Mouse (Mus musculus) lung, embryonic 16.5 days (tissue): ENCODE results near the gene Ly6g6c. TPM values are rescaled to one million over a fixed set of nuclear protein-coding genes. Genes with fewer than 3 reads are reported as not detected.

Experiments
- ATAC-seq: fragments of 200-750 bp; cut with Nextera tagmentation; 2 replicates; pipeline ENCODE4 v1.8.0; 2017; ENCODE audit warnings: low read depth, mild to moderate bottlenecking, moderate library complexity
- H3K27ac ChIP-seq: fragments of 300-500 bp; sonication (generic); 2 replicates; pipeline ENCODE4 v1.5.1; 2014; ENCODE audit warnings: mild to moderate bottlenecking, control low read depth, low read length
- H3K27me3 ChIP-seq: fragments of 300-500 bp; sonication (generic); 2 replicates; pipeline ENCODE4 v1.6.1; 2014; ENCODE audit warnings: low read depth, low read length, mixed read lengths; ENCODE audit not compliant: control insufficient read depth, insufficient read depth
- H3K36me3 ChIP-seq: fragments of 300-500 bp; sonication (generic); 2 replicates; pipeline ENCODE4 v1.6.1; 2014; ENCODE audit warnings: low read length; ENCODE audit not compliant: control insufficient read depth, insufficient read depth
- H3K4me1 ChIP-seq: fragments of 300-500 bp; sonication (generic); replicated peaks from 2 replicates; pipeline ENCODE4 v1.6.1; 2014; ENCODE audit warnings: low read length, mixed read lengths; ENCODE audit not compliant: control insufficient read depth, insufficient read depth
- H3K4me2 ChIP-seq: fragments of 300-500 bp; sonication (generic); 2 replicates; pipeline ENCODE4 v1.6.1; 2014; ENCODE audit warnings: low read depth, low read length, control low read depth
- H3K4me3 ChIP-seq: fragments of 300-500 bp; sonication (generic); 2 replicates; pipeline ENCODE4 v1.5.1; 2014; ENCODE audit warnings: mild to moderate bottlenecking, low read length, control low read depth
- H3K9ac ChIP-seq: fragments of 300-500 bp; sonication (generic); 2 replicates; pipeline ENCODE4 v1.6.1; 2014; ENCODE audit warnings: low read length, control low read depth
- H3K9me3 ChIP-seq: fragments of 300-500 bp; sonication (generic); 2 replicates; pipeline ENCODE4 v1.6.1; 2016; ENCODE audit warnings: low read length; ENCODE audit not compliant: control insufficient read depth
- WGBS: fragments of 180-500 bp; shearing (Covaris S2); extraction: QIAGEN DNeasy Blood & Tissue Kit; methylation state at CpG from one replicate; pipeline ENCODE4 v1.1.7; 2014; 5-methylcytosine and 5-hydroxymethylcytosine counted together
- polyA plus RNA-seq: library from polyadenylated mRNA; unstranded; fragments of >200 nt; fragmentation: Nextera tagmentation; extraction: Ambion mirVana; gene quantifications from 2 replicates; pipeline ENCODE4 v1.2.1, GENCODE M21; 2015

Gene Ly6g6c
- polyA plus RNA-seq, 1 experiment from 2014 or later = 0.53 TPM

DNA sequence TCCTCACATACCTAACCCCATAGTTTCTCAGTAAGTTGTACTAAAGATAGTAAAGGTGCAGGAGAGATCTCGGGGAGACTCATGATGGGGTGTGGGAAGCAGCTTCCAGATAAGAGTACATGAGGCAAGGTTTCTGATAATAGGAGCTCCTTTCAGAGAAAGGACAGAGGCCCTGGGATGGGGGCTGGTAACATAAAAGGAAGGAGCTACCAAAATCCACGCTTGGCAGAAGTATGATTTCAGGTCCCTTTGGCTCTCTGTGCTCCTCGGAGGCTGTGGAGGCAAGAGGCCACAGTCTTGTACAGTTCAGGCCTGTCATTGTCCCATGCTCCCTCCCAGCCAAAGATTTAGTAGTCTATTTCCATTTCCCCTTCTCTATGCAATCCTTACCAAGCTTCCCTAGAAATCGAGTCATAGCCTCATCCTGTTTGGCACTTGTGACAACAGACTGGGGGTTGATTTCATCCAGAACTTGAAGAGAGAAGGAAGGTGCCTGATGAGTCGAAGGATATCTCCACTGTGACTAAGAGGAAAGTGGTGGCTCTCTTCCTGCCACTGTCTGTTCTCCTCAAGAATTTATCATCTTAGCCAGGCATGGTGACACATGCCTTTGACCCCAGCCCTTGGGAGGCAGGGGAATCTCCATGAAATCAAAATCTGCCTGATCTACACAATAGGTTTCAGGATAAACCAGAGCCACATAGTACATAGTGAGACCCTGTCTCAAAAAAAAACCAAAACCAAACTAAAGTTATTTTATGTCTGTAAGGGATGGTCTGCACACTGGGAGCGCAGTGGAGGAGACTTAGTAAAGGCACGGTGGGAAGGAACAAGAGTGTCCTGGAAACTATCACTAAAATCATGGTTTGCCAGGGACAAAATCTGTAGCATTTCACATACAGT is 20.0 kb upstream of the Ly6g6c start:
- peak overlapping the region; percentile 97 for H3K9ac ChIP-seq

GRCm38 (mm10) chr17:35045807-35046680 is 19.1 kb upstream of the Ly6g6c start:
- Histone ChIP-seq H3K4me1 (peaks cover 37% of the 10 kb centered on the region), H3K27ac (peak overlapping the region; percentile 99), H3K4me2 (peak overlapping the region; percentile 99), H3K27me3 (no peaks in the 10 kb centered on the region), H3K36me3 (no peaks in the 10 kb centered on the region), H3K9me3 (no peaks in the 10 kb centered on the region), H3K4me3 (peak overlapping the region; percentile 72), H3K9ac (peak overlapping the region; percentile 97)
- no peak; the same call in 1 of the 2 replicates for ATAC-seq
- 2% methylated on average over 46 of the region's 48 CpGs for WGBS

More for the DNA sequence above, 20.0 kb upstream of the Ly6g6c start:
- Histone ChIP-seq H3K27me3 (no peaks in the 10 kb centered on the region), H3K4me3 (peak overlapping the region; percentile 72), H3K4me2 (peak overlapping the region; percentile 99), H3K36me3 (no peaks in the 10 kb centered on the region), H3K27ac (peak overlapping the region; percentile 99), H3K9me3 (no peaks in the 10 kb centered on the region), H3K4me1 (peaks cover 37% of the 10 kb centered on the region)
- 74% methylated on average over 7 of the region's 7 CpGs for WGBS
- ATAC-seq = no peak

GRCm38 (mm10) chr17:35046681-35047455 is 18.3 kb upstream of the Ly6g6c start, which contains the start of gene Msh5:
Gene Msh5 (minus strand): TSS chr17:35046745.
- Histone ChIP-seq H3K9me3 (no peaks in the 10 kb centered on the region), H3K27me3 (no peaks in the 10 kb centered on the region), H3K36me3 (no peaks in the 10 kb centered on the region), H3K27ac (peak within 1 kb of the TSS; percentile 99), H3K4me1 (peaks cover 38% of the 10 kb centered on the region), H3K9ac (peak within 1 kb of the TSS; percentile 97), H3K4me3 (peak within 1 kb of the TSS; percentile 72), H3K4me2 (peak within 1 kb of the TSS; percentile 99)
- ATAC-seq = peak; percentile 93
- WGBS = 1% methylated on average over 33 of the region's 33 CpGs

DNA sequence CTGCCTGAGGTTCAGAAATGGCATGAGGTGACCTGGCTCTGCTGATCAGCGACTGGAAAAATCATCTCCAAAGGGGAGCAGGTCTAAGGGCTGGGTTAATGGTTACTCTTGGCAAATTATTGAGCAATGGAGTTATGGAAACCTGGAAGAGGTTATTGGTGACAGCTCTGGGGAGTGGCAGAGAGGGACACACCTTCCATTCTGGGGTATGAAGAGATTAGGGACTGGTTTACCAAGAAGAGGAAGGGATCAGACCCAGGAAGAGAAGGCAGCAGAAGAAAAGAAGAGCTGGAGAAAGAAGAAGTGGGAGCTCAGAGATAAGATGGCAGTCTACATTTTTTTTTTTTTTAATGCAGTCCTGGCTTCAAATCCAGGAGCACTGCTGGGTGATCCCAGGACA is 17.5 kb upstream of the Ly6g6c start:
- Histone ChIP-seq H3K36me3 (peaks cover 1% of the 10 kb centered on the region), H3K27ac (peak overlapping the region; percentile 99), H3K4me1 (peaks cover 44% of the 10 kb centered on the region), H3K9me3 (no peaks in the 10 kb centered on the region), H3K4me3 (no peak overlapping the region), H3K9ac (no peak overlapping the region), H3K4me2 (peak overlapping the region; percentile 25), H3K27me3 (no peaks in the 10 kb centered on the region)
- 24% methylated on average over 1 of the region's 1 CpGs for WGBS
- no peak for ATAC-seq

GRCm38 (mm10) chr17:35048149-35048931 is 16.8 kb upstream of the Ly6g6c start:
- 19% methylated on average over 11 of the region's 11 CpGs for WGBS

DNA sequence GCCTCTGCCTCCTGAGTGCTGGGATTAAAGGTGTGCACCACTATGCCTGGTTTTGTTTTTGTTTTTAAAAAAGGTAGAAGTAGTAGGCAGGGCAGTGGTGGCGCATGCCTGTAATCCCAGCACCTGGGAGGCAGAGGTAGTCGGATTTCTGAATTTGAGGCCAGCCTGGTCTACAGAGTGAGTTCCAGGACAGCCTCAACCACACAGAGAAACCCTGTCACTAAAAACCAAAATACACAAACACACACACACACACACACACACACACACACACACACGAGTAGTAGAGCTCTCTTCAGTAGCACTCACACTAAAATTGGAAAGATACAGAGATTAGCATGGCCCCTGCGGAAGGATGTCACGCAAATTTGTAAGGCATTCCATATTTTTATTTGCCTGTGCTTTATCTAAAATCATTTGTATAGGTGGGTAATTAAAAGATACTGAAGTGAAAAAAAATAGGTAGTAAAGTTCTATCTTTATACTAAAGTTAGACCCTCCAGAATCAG is 16.2 kb upstream of the Ly6g6c start:
- no peak for ATAC-seq
- WGBS = 60% methylated on average over 5 of the region's 5 CpGs
- Histone ChIP-seq H3K27ac (peak overlapping the region; percentile 99), H3K4me1 (peaks cover 42% of the 10 kb centered on the region), H3K4me2 (peak overlapping the region; percentile 97), H3K36me3 (peaks cover 13% of the 10 kb centered on the region), H3K4me3 (peak overlapping the region; percentile 81), H3K9ac (no peak overlapping the region; the same call in 1 of the 2 replicates), H3K27me3 (no peaks in the 10 kb centered on the region), H3K9me3 (no peaks in the 10 kb centered on the region)

More at GRCm38 (mm10) chr17:35048149-35048931, 16.8 kb upstream of the Ly6g6c start:
- peak overlapping the region; percentile 37; the same call in 1 of the 2 replicates for H3K9ac ChIP-seq
- H3K27ac ChIP-seq = peak overlapping the region; percentile 99
- H3K36me3 ChIP-seq = peaks cover 8% of the 10 kb centered on the region
- no peak for ATAC-seq
- H3K27me3 ChIP-seq = no peaks in the 10 kb centered on the region
- peak overlapping the region; percentile 25 for H3K4me2 ChIP-seq
- H3K4me1 ChIP-seq = peaks cover 45% of the 10 kb centered on the region
- H3K4me3 ChIP-seq = 0 out of 2 replicates have a peak overlapping the region, but pooled peaks have one; percentile 8
- H3K9me3 ChIP-seq = no peaks in the 10 kb centered on the region

DNA sequence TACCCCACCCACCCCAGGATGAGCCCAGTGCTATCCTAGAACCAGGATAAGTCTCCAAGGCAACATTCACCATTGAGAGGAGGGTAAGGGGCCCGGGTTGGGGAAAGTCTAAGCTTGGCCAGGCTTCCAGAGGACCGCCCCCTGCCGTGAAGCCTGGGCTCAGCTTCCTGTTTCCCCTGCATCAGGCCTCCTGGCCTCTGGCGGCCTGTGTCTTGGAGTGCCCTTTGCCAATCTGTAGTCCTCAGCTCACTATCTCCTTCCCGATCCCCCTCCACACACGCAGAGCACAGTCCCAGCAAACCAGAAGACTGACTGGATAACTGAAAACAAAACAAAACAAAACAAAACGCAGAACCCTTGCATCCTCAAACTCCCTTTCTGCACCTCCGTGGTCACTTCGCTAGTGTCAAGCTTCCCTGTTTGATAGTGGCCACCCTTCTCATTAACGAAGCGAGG is 15.6 kb upstream of the Ly6g6c start, which contains the start of gene Clic1:
Clic1 (plus strand) TSS at position 406 of the 456 bp plus-strand sequence.
- ATAC-seq = peak; percentile 35
- Histone ChIP-seq H3K9me3 (no peaks in the 10 kb centered on the region), H3K36me3 (peaks cover 19% of the 10 kb centered on the region), H3K9ac (peak within 1 kb of the TSS; percentile 82), H3K27me3 (no peaks in the 10 kb centered on the region), H3K4me3 (peak within 1 kb of the TSS; percentile 81), H3K4me2 (peak within 1 kb of the TSS; percentile 97), H3K27ac (peak within 1 kb of the TSS; percentile 99), H3K4me1 (peaks cover 41% of the 10 kb centered on the region)
- 1% methylated on average over 10 of the region's 11 CpGs for WGBS
